Mouse (Mus musculus) heart, embryonic 15.5 days (tissue): ENCODE measurements around the gene Olfr1308. TPM values are rescaled to one million over a fixed set of nuclear protein-coding genes. Genes with fewer than 3 reads are reported as not detected.

Experiments
- ATAC-seq: fragments of 200-750 bp; cut with Nextera tagmentation; replicated peaks from 2 replicates; pipeline ENCODE4 v1.8.0; 2017; ENCODE audit warnings: low read depth, moderate TSS enrichment; ENCODE audit not compliant: insufficient number of reproducible peaks, insufficient read depth, low FRiP score
- H3K27ac ChIP-seq: fragments of 300-500 bp; sonication (generic); 2 replicates; pipeline ENCODE4 v1.5.1; 2015; ENCODE audit warnings: mild to moderate bottlenecking, inconsistent platforms
- H3K27me3 ChIP-seq: fragments of 300-500 bp; sonication (generic); 2 replicates; pipeline ENCODE4 v1.6.1; 2015; ENCODE audit warnings: inconsistent platforms
- H3K36me3 ChIP-seq: fragments of 300-500 bp; sonication (generic); 2 replicates; pipeline ENCODE4 v1.6.1; 2015; ENCODE audit warnings: mild to moderate bottlenecking, inconsistent platforms
- H3K4me1 ChIP-seq: fragments of 300-500 bp; sonication (generic); replicated peaks from 2 replicates; pipeline ENCODE4 v1.6.1; 2015; ENCODE audit warnings: inconsistent platforms
- H3K4me2 ChIP-seq: fragments of 300-500 bp; sonication (generic); 2 replicates; pipeline ENCODE4 v1.6.1; 2015; ENCODE audit warnings: inconsistent platforms, mild to moderate bottlenecking, moderate library complexity
- H3K4me3 ChIP-seq: fragments of 300-500 bp; sonication (generic); 2 replicates; pipeline ENCODE4 v1.5.1; 2015; ENCODE audit warnings: mild to moderate bottlenecking, inconsistent platforms
- H3K9ac ChIP-seq: fragments of 300-500 bp; sonication (generic); 2 replicates; pipeline ENCODE4 v1.6.1; 2015; ENCODE audit warnings: mild to moderate bottlenecking, inconsistent platforms
- H3K9me3 ChIP-seq: fragments of 300-500 bp; sonication (generic); replicated peaks from 2 replicates; pipeline ENCODE4 v1.6.1; 2016; ENCODE audit warnings: inconsistent platforms
- WGBS: fragments of 180-500 bp; shearing (Covaris S2); methylation state at CpG from one replicate; pipeline ENCODE4 v1.1.7; 2015; ENCODE audit warnings: mixed read lengths; 5-methylcytosine and 5-hydroxymethylcytosine counted together
- polyA plus RNA-seq: library from polyadenylated mRNA; unstranded; fragments of >200 nt; fragmentation: Nextera tagmentation; extraction: Ambion mirVana; gene quantifications from 2 replicates; pipeline ENCODE4 v1.2.1, GENCODE M21; 2015

Olfr1308 gene
- polyA plus RNA-seq: not detected in 2 replicates

DNA sequence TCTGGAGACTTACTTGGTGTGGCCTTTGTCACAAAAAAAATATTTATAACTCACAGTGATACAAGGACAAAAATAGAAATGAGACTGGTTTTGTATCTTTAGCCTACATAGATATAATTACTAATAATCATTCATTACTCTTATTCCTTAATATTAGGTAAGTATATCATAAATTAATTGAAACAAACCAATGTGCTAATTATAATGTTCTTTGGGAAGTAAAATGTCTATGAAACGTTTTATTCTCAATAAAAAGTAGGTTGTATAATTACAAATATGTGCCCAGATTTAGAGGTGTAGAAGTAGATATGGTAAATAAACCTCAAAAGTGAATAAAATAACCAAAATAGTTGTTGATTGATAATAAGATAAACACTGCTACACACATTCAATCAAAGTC is at the start of gene Olfr1308:
TSS of gene Olfr1308 (minus strand) at position 101 of the 400 bp plus-strand sequence.
- Histone ChIP-seq H3K9ac (no peak within 1 kb of the TSS), H3K27me3 (no peaks in the 10 kb centered on the region), H3K9me3 (no peaks in the 10 kb centered on the region), H3K4me2 (no peak within 1 kb of the TSS), H3K27ac (no peak within 1 kb of the TSS), H3K4me3 (no peak within 1 kb of the TSS), H3K4me1 (no peaks in the 10 kb centered on the region), H3K36me3 (no peaks in the 10 kb centered on the region)
- WGBS: 34% methylated on average over 1 of the region's 1 CpGs
- ATAC-seq: no peak

DNA sequence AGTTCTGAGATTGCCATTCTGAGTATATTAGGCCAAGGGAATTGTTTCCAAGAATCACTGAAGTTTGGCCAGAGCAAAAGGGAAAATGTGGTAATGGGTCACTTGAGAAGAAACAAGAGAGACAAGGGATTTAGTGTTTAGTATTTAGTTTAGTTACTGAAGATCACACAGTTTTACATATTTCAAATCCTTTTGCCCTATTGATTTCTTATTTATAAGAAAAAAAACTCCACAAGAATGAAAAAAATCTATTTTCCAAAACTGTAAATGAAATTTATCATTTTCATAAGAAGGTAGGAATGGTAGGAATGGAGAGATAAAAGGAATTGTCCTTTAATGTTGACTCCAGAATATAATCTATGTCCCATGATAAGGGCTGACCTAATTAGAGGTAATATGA is 47.9 kb upstream of the Olfr1308 start, which contains the start of gene Olfr1310:
TSS of gene Olfr1310 (minus strand) at position 101 of the 400 bp plus-strand sequence.
- no peak within 1 kb of the TSS for H3K4me2 ChIP-seq
- H3K27me3 ChIP-seq: no peaks in the 10 kb centered on the region
- no peak within 1 kb of the TSS for H3K4me3 ChIP-seq
- H3K9me3 ChIP-seq: no peaks in the 10 kb centered on the region
- no peak within 1 kb of the TSS for H3K27ac ChIP-seq
- no peak for ATAC-seq
- H3K36me3 ChIP-seq: no peaks in the 10 kb centered on the region
- H3K9ac ChIP-seq: no peak within 1 kb of the TSS
- no peaks in the 10 kb centered on the region for H3K4me1 ChIP-seq

DNA sequence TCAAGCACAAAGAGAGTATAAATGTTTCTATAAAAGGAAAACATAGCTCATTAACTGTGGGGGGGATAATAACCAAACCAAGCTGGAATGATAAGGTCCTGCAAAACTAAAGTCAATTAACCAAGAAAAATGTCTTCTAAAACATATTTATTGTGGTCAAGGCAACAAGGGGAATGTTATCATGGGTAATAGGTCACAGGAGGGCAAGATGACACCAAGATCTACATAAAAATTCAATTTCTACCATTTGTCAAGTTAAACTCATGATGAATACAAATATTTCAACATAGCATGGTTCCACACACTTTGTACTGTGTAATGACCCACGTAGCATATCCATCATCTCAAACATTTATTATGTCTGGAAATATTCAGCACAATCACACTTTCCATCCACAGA is 25.4 kb upstream of the Olfr1308 start, which contains the start of gene Olfr1309:
TSS of gene Olfr1309 (minus strand) at position 101 of the 400 bp plus-strand sequence.
- no peak within 1 kb of the TSS for H3K9ac ChIP-seq
- WGBS: 37% methylated on average over 1 of the region's 1 CpGs

DNA sequence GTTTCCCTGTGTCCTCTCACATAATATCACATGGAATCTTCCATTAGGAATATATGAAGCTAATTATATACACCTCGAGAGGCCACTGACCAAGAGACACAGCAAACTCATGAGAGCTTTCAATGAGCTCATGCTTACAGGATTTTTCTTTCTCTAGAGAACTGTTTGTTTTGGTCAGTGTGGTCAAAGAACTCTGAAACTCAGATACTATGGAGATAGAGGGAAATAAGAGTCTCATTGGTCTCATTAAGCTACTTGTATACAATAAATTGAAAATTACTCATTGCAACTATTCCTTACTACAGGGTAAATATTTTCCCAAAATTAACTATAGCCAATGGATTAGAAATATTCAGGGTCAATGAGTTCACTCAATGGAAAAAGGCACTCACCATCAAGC is 15.4 kb downstream of the Olfr1308 start, which contains the start of gene Olfr1307:
TSS of gene Olfr1307 (minus strand) at position 101 of the 400 bp plus-strand sequence.
- Histone ChIP-seq H3K27ac (no peak within 1 kb of the TSS), H3K9me3 (no peaks in the 10 kb centered on the region), H3K9ac (no peak within 1 kb of the TSS), H3K27me3 (no peaks in the 10 kb centered on the region), H3K36me3 (no peaks in the 10 kb centered on the region), H3K4me2 (no peak within 1 kb of the TSS), H3K4me3 (no peak within 1 kb of the TSS), H3K4me1 (no peaks in the 10 kb centered on the region)
- WGBS: 59% methylated on average over 1 of the region's 1 CpGs
- ATAC-seq: no peak

More for the DNA sequence above, 25.4 kb upstream of the Olfr1308 start, which contains the start of gene Olfr1309:
- no peak within 1 kb of the TSS for H3K4me2 ChIP-seq
- no peaks in the 10 kb centered on the region for H3K9me3 ChIP-seq
- no peaks in the 10 kb centered on the region for H3K27me3 ChIP-seq
- ATAC-seq: no peak
- no peaks in the 10 kb centered on the region for H3K4me1 ChIP-seq
- H3K36me3 ChIP-seq: no peaks in the 10 kb centered on the region
- H3K4me3 ChIP-seq: no peak within 1 kb of the TSS
- no peak within 1 kb of the TSS for H3K27ac ChIP-seq

DNA sequence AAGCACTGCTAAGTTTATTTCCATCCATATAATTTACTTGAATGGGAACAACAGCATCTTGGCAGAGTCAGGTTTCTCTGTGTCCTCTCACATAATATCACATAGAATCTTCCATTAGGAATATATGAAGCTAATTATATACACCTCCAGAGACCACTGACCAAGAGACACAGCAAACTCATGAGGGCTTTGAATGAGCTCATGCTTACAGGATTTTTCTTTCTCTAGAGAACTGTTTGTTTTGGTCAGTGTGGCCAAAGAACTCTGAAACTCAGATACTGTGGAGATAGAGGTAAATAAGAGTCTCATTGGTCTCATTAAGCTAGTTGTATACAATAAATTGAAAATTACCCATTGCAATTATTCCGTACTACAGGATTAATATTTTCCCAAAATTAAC is 48.6 kb downstream of the Olfr1308 start, which contains the start of gene Olfr1306:
TSS of gene Olfr1306 (minus strand) at position 101 of the 400 bp plus-strand sequence.
- Histone ChIP-seq H3K27me3 (no peaks in the 10 kb centered on the region), H3K4me2 (no peak within 1 kb of the TSS), H3K9ac (no peak within 1 kb of the TSS), H3K36me3 (no peaks in the 10 kb centered on the region), H3K9me3 (no peaks in the 10 kb centered on the region), H3K4me3 (no peak within 1 kb of the TSS), H3K4me1 (no peaks in the 10 kb centered on the region), H3K27ac (no peak within 1 kb of the TSS)
- ATAC-seq: no peak
- WGBS: 67% methylated on average over 1 of the region's 1 CpGs

Other genes with a start within 250 kb of the Olfr1308 start
- not detected in 2 replicates for gene Olfr1301, start 213.9 kb downstream of the Olfr1308 start, polyA plus RNA-seq
- not detected in 2 replicates for gene Olfr1302, start 187.5 kb downstream of the Olfr1308 start, polyA plus RNA-seq
- not detected in 2 replicates for gene Olfr1303, start 144.6 kb downstream of the Olfr1308 start, polyA plus RNA-seq
- not detected in 2 replicates for gene Olfr1305, start 87.8 kb downstream of the Olfr1308 start, polyA plus RNA-seq
- gene Olfr1306, start 48.7 kb downstream of the Olfr1308 start, polyA plus RNA-seq: not detected in 2 replicates
- not detected in 2 replicates for gene Olfr1307, start 15.5 kb downstream of the Olfr1308 start, polyA plus RNA-seq
- not detected in 2 replicates for gene Olfr1309, start 25.3 kb upstream of the Olfr1308 start, polyA plus RNA-seq
- gene Olfr1310, start 47.8 kb upstream of the Olfr1308 start, polyA plus RNA-seq: not detected in 2 replicates
- not detected in 2 replicates for gene Olfr1311, start 59.5 kb upstream of the Olfr1308 start, polyA plus RNA-seq
- not detected in 2 replicates for gene Olfr1312, start 85.3 kb upstream of the Olfr1308 start, polyA plus RNA-seq
- gene Olfr1313, start 112.9 kb upstream of the Olfr1308 start, polyA plus RNA-seq: not detected in 2 replicates
- gene Olfr1314, start 131.8 kb upstream of the Olfr1308 start, polyA plus RNA-seq: not detected in 2 replicates
- not detected in 2 replicates for gene Olfr1315-ps1, start 150.5 kb upstream of the Olfr1308 start, polyA plus RNA-seq
- not detected in 2 replicates for gene Olfr1316, start 170.0 kb upstream of the Olfr1308 start, polyA plus RNA-seq
- gene Olfr1317, start 175.4 kb upstream of the Olfr1308 start, polyA plus RNA-seq: not detected in 2 replicates
- not detected in 2 replicates for gene Olfr1318, start 189.3 kb upstream of the Olfr1308 start, polyA plus RNA-seq